Mouse (Mus musculus) CH12.LX (cell line): ENCODE data around the gene Aggf1. TPM values are rescaled to one million over a fixed set of nuclear protein-coding genes. Genes with fewer than 3 reads are reported as not detected.

Source experiments
- DNase-seq: peaks from one replicate; pipeline ENCODE4 v3.0.0-alpha.2; 2013; ENCODE audit errors: extremely low read depth
- H3K27ac ChIP-seq: 2 replicates; pipeline ENCODE4 v1.5.1; 2012; ENCODE audit warnings: low read depth, mild to moderate bottlenecking, control low read depth, moderate library complexity; ENCODE audit not compliant: insufficient read depth
- H3K27me3 ChIP-seq: replicated peaks from 2 replicates; pipeline ENCODE3; 2012; ENCODE audit warnings: inconsistent platforms
- H3K36me3 ChIP-seq, 2 experiments: replicated peaks in 1 of 2; 2 replicates each; pipeline versions ENCODE3 to v1.6.1; 2012; ENCODE audit warnings: inconsistent platforms in 1 of 2, low read length in 1 of 2, mild to moderate bottlenecking in 1 of 2, mixed read lengths in 1 of 2, moderate library complexity in 1 of 2; ENCODE audit not compliant: control insufficient read depth in 1 of 2, insufficient read depth in 1 of 2
- H3K4me1 ChIP-seq, 2 experiments: 2 replicates each; pipeline ENCODE4 v1.6.1; 2012; ENCODE audit warnings: inconsistent platforms in 1 of 2, moderate library complexity in 1 of 2; ENCODE audit not compliant: insufficient read depth in 2 of 2, control insufficient read depth in 1 of 2
- H3K4me2 ChIP-seq: 2 replicates; pipeline ENCODE4 v1.6.1; 2012; ENCODE audit warnings: low read depth, mild to moderate bottlenecking, control low read depth; ENCODE audit not compliant: poor library complexity, insufficient read depth, severe bottlenecking
- H3K4me3 ChIP-seq, 3 experiments: fragments of 150-350 bp in 1 of 3; sonication (generic) in 1 of 3; replicated peaks in 1 of 3; 2 replicates each; pipeline versions ENCODE3 to v1.5.1; 2011 to 2012; ENCODE audit warnings: low read depth in 2 of 3, low read length in 2 of 3, mild to moderate bottlenecking in 2 of 3, moderate library complexity in 2 of 3, control low read depth in 1 of 3, improper control_type of control experiment in 1 of 3, inconsistent platforms in 1 of 3, mixed read lengths in 1 of 3; ENCODE audit not compliant: poor library complexity in 1 of 3
- H3K79me2 ChIP-seq: replicated peaks from 2 replicates; pipeline ENCODE4 v1.6.1; 2012; ENCODE audit warnings: mild to moderate bottlenecking, moderate library complexity; ENCODE audit not compliant: control insufficient read depth, poor library complexity, insufficient read depth, severe bottlenecking; ENCODE audit errors: extremely low read depth
- H3K9ac ChIP-seq: 2 replicates; pipeline ENCODE4 v1.6.1; 2012; ENCODE audit warnings: low read depth, mild to moderate bottlenecking, control low read depth, moderate library complexity; ENCODE audit not compliant: insufficient read depth
- H3K9me3 ChIP-seq: replicated peaks from 2 replicates; pipeline ENCODE3; 2012; ENCODE audit warnings: low read length, inconsistent platforms, mixed read lengths
- BHLHE40 ChIP-seq: IDR thresholded peaks from 2 replicates; pipeline ENCODE4 v1.6.1; 2011; ENCODE audit warnings: mild to moderate bottlenecking, low read depth, low read length, improper control_type of control experiment
- E2F4 ChIP-seq: IDR thresholded peaks from 2 replicates; pipeline ENCODE4 v1.6.1; 2011; ENCODE audit warnings: low read depth, low read length, improper control_type of control experiment; ENCODE audit not compliant: insufficient replicate concordance
- EP300 ChIP-seq: IDR thresholded peaks from 2 replicates; pipeline ENCODE4 v1.6.1; 2011; ENCODE audit warnings: low read length, improper control_type of control experiment
- ETS1 ChIP-seq: conservative IDR thresholded peaks from 2 replicates; pipeline ENCODE4 v1.6.1; 2012; ENCODE audit warnings: low read depth, mild to moderate bottlenecking, inconsistent platforms, low read length, improper control_type of control experiment, moderate library complexity
- GABPA ChIP-seq: IDR thresholded peaks from 2 replicates; pipeline ENCODE4 v1.6.1; 2012; ENCODE audit warnings: low read depth, low read length, improper control_type of control experiment, inconsistent platforms; ENCODE audit not compliant: insufficient replicate concordance
- JUND ChIP-seq: conservative IDR thresholded peaks from 2 replicates; pipeline ENCODE4 v1.6.1; 2011; ENCODE audit warnings: low read depth, low read length, improper control_type of control experiment
- MAFK ChIP-seq: IDR thresholded peaks from 2 replicates; pipeline ENCODE4 v1.6.1; 2011; ENCODE audit warnings: low read length, improper control_type of control experiment; ENCODE audit not compliant: insufficient replicate concordance
- MAX ChIP-seq: IDR thresholded peaks from 2 replicates; pipeline ENCODE4 v1.6.1; 2011; ENCODE audit warnings: low read length, improper control_type of control experiment
- MEF2A ChIP-seq: IDR thresholded peaks from 2 replicates; pipeline ENCODE4 v1.6.1; 2014; ENCODE audit warnings: low read depth, mild to moderate bottlenecking, inconsistent platforms, low read length, improper control_type of control experiment, borderline replicate concordance
- MXI1 ChIP-seq: IDR thresholded peaks from 2 replicates; pipeline ENCODE4 v1.6.1; 2011; ENCODE audit warnings: mild to moderate bottlenecking, low read depth, low read length, improper control_type of control experiment
- PAX5 ChIP-seq: IDR thresholded peaks from 2 replicates; pipeline ENCODE4 v1.6.1; 2012; ENCODE audit warnings: low read length, inconsistent platforms, mixed read lengths
- POLR2A ChIP-seq: IDR thresholded peaks from 2 replicates; pipeline ENCODE4 v1.6.1; 2011; ENCODE audit warnings: low read depth, mild to moderate bottlenecking, improper control_type of control experiment, low read length
- POLR2AphosphoS2 ChIP-seq: IDR thresholded peaks from 2 replicates; pipeline ENCODE4 v1.6.1; 2011; ENCODE audit warnings: low read depth, low read length, improper control_type of control experiment
- SIN3A ChIP-seq: IDR thresholded peaks from 2 replicates; pipeline ENCODE4 v1.6.1; 2012; ENCODE audit warnings: low read length, improper control_type of control experiment, inconsistent platforms
- SMC3 ChIP-seq: IDR thresholded peaks from 2 replicates; pipeline ENCODE4 v1.6.1; 2011; ENCODE audit warnings: low read depth, low read length, improper control_type of control experiment
- TCF12 ChIP-seq: IDR thresholded peaks from 2 replicates; pipeline ENCODE4 v1.6.1; 2014; ENCODE audit warnings: low read depth, mild to moderate bottlenecking, inconsistent platforms, low read length, improper control_type of control experiment
- ZC3H11A ChIP-seq: IDR thresholded peaks from 2 replicates; pipeline ENCODE4 v1.6.1; 2012; ENCODE audit warnings: low read depth, mild to moderate bottlenecking, inconsistent platforms, low read length, improper control_type of control experiment
- ZNF384 ChIP-seq: IDR thresholded peaks from 2 replicates; pipeline ENCODE4 v1.6.1; 2012; ENCODE audit warnings: low read depth, low read length, improper control_type of control experiment, inconsistent platforms
- dilution Hi-C: fragments of 300-500 bp; cut with MboI; formaldehyde crosslinking; loops from 2 replicates; pipeline ENCODE4 v1.14.3; 2020; ENCODE audit warnings: low sequenced_read_pairs; ENCODE audit not compliant: extremely low pct_unique_long_range_greater_than_20kb, extremely low pct_ligation_motif_present
- in situ Hi-C: fragments of 300-500 bp; cut with MboI; formaldehyde crosslinking; loops from 3 replicates; pipeline ENCODE4 v1.14.3; 2019; ENCODE audit warnings: low sequenced_read_pairs, low pct_ligation_motif_present, low pct_unique_long_range_greater_than_20kb, mixed read lengths
- polyA plus RNA-seq: library from polyadenylated mRNA; unstranded; fragments of >175 nt; gene quantifications from 2 replicates; pipeline ENCODE4 v1.2.1, GENCODE M21; 2012; ENCODE audit warnings: low read depth; ENCODE audit not compliant: insufficient read length
- total RNA-seq, 2 experiments: library from RNA; depleted of rRNA; stranded (reverse); fragments of 300-350 nt in 1 of 2; fragments of >200 nt in 1 of 2; gene quantifications; 2 replicates each; pipeline ENCODE4 v1.2.3; 2012 to 2014

Gene Aggf1
- total and polyA plus RNA-seq, 3 experiments = 47.3 to 68.6 (median 49.1) TPM

DNA sequence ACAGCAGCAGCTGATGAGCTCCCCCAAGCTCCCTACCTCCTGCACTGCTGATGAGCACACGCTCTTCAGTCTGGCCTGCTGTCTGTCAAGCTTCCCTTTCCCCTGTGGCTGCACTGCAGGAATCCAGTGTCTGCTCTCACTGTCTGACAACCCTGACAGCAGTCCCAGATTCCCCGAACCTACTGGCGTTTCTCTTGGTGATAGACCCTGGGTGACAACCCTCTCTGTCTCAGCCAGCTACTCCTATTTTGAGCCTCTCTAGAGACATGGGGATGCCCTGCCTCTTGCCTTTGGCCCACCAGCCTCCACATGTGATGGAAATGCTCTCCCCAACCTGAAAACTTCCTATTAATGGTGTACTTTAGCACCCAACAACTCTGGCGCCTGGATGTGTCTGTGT lies 11.7 kb downstream of the Aggf1 start:
- no peak overlapping the region for H3K4me2 ChIP-seq
- H3K9ac ChIP-seq = no peak overlapping the region
- H3K27ac ChIP-seq = no peak overlapping the region
- H3K9me3 ChIP-seq = no peaks in the 10 kb centered on the region
- H3K36me3 ChIP-seq = peaks cover 58 to 88% of the 10 kb centered on the region in 2 experiments
- H3K4me1 ChIP-seq = peaks cover 2 to 3% of the 10 kb centered on the region in 2 experiments
- TF ChIP-seq GABPA = no peak
- no peak for TF ChIP-seq TCF12
- no peak for TF ChIP-seq POLR2AphosphoS2
- no peak for TF ChIP-seq PAX5
- no peak for TF ChIP-seq MAX
- TF ChIP-seq ZC3H11A = no peak
- no peak for TF ChIP-seq E2F4
- no peak for TF ChIP-seq MEF2A
- TF ChIP-seq EP300 = no peak
- TF ChIP-seq POLR2A = no peak
- TF ChIP-seq JUND = no peak
- no peak for TF ChIP-seq SIN3A
- TF ChIP-seq ZNF384 = no peak
- TF ChIP-seq ETS1 = no peak
- TF ChIP-seq MAFK = no peak
- TF ChIP-seq MXI1 = no peak
- no peak for TF ChIP-seq SMC3
- no peak for TF ChIP-seq BHLHE40
- dilution Hi-C loops (no loop called here), in situ Hi-C loops (no loop called here)
- no peaks in the 10 kb centered on the region for H3K27me3 ChIP-seq
- no peak for DNase-seq
- H3K4me3 ChIP-seq = no peak overlapping the region
- H3K79me2 ChIP-seq = no peaks in the 10 kb centered on the region

GRCm38 (mm10) chr13:95358223-95358622 lies 16.9 kb downstream of the Aggf1 start:
- dilution Hi-C loops = no loop called here
- Histone ChIP-seq H3K4me2 (no peak overlapping the region), H3K9ac (no peak overlapping the region), H3K27me3 (no peaks in the 10 kb centered on the region), H3K27ac (no peak overlapping the region), H3K79me2 (no peaks in the 10 kb centered on the region), H3K9me3 (no peaks in the 10 kb centered on the region), H3K4me1 (peaks cover 2 to 10% of the 10 kb centered on the region in 2 experiments), H3K36me3 (peaks cover 59 to 98% of the 10 kb centered on the region in 2 experiments), H3K4me3 (no peak overlapping the region)
- peak; percentile 39 for DNase-seq
- TF ChIP-seq POLR2A = no peak
- 0 out of 2 replicates have a peak, but pooled peaks have one; percentile 39 for TF ChIP-seq BHLHE40
- in situ Hi-C loops = no loop called here
